Mouse (Mus musculus): ENCODE measurements at regions not wholly inside any gene's neighbourhood (a gene's known extent, or its start where the extent isn't known, plus 50 kb on each side); places are given as distances from the start of the nearest gene placed in this dataset.

DNA sequence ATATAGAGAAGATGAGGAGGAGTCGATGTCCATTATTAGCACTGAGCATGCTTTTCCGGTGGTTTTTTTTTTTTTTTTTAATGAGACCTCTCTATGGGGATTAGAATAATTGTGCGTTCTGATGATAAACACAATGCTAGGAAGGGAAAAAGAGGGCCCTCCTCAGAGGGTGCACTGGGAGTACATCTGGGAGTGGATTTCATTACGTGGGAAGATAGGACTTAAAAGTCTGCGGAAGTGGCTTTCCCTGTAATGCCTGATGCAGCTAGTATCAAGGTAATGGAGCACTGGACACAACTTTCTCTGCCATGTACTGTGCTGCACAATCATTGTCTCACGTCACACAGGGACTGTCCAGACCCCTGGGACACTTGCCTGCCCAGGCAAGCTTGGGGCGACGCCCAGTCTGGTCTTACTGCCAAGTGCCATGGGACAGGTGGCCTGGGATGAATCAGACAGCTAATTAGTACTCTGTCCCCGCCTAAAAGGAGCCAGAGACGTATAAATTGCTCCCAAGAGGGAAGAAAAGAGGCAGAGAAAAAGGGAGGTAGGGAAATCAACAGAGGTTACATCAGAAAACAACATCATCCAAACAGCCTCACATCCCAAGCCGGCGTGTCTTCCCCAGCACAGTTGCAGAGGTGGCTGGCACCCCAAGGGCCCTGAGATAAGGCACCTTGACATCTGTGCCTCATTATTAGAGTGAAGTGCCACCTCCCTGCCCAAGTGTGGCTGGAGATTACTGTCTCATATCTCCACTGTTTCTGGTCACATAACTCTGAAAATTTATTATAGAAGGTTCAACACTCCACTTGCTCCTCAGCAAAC lies 86.0 kb upstream of the Ncam1 start:
- Histone ChIP-seq H3K36me3 (ENCODE audit: control insufficient read depth, insufficient read depth, low read length) (no peaks in the 10 kb centered on the region), H3K9ac (ENCODE audit: low read depth, low read length, severe bottlenecking) (no peak overlapping the region), H3K9me3 (ENCODE audit: control insufficient read depth, low read length) (no peaks in the 10 kb centered on the region), H3K4me3 (replicated peaks; ENCODE audit: low read length) (no peak overlapping the region), H3K27me3 (ENCODE audit: control insufficient read depth, insufficient read depth, low read length) (no peaks in the 10 kb centered on the region), H3K4me1 (ENCODE audit: control insufficient read depth, insufficient read depth, low read length) (no peaks in the 10 kb centered on the region), H3K27ac (replicated peaks; ENCODE audit: low read depth, low read length) (no peak overlapping the region), H3K4me2 (replicated peaks; ENCODE audit: low read depth, low read length, severe bottlenecking) (no peak overlapping the region)
- no peak for ATAC-seq (ENCODE audit: low FRiP score, low read depth)
- no peak for DNase-seq (ENCODE audit: low spot score)
- 68% methylated on average over 12 of the region's 12 CpGs for WGBS
- TF ChIP-seq POLR2A (IDR thresholded peaks at IDR 0.05; ENCODE audit: borderline replicate concordance, extremely low read depth, insufficient read depth, insufficient read length) = no peak

- Histone ChIP-seq H3K4me1 (ENCODE audit: control insufficient read depth, insufficient read depth, low read length) (no peaks in the 10 kb centered on the region), H3K27ac (replicated peaks; ENCODE audit: low read depth, low read length) (no peak overlapping the region), H3K27me3 (ENCODE audit: control insufficient read depth, insufficient read depth, low read length) (no peaks in the 10 kb centered on the region), H3K9ac (ENCODE audit: low read depth, low read length, severe bottlenecking) (no peak overlapping the region), H3K4me2 (replicated peaks; ENCODE audit: low read depth, low read length, severe bottlenecking) (no peak overlapping the region), H3K36me3 (ENCODE audit: control insufficient read depth, insufficient read depth, low read length) (no peaks in the 10 kb centered on the region), H3K9me3 (ENCODE audit: control insufficient read depth, low read length) (no peaks in the 10 kb centered on the region), H3K4me3 (replicated peaks; ENCODE audit: low read length) (no peak overlapping the region)
- WGBS = 23% methylated on average over 3 of the region's 3 CpGs
- DNase-seq (ENCODE audit: low spot score) (no peak), ATAC-seq (ENCODE audit: low FRiP score, low read depth) (no peak)
- TF ChIP-seq POLR2A (IDR thresholded peaks at IDR 0.05; ENCODE audit: borderline replicate concordance, extremely low read depth, insufficient read depth, insufficient read length) = no peak
Measured at GRCm38 (mm10) chr9:49879361-49880128, 80.8 kb upstream of the Ncam1 start.

GRCm38 (mm10) chr9:49874881-49875280 lies 76.2 kb upstream of the Ncam1 start:
- 86% methylated on average over 2 of the region's 2 CpGs for WGBS
- H3K27ac ChIP-seq (replicated peaks; ENCODE audit: low read depth, low read length) = no peak overlapping the region
- no peak overlapping the region for H3K9ac ChIP-seq (ENCODE audit: low read depth, low read length, severe bottlenecking)
- no peaks in the 10 kb centered on the region for H3K36me3 ChIP-seq (ENCODE audit: control insufficient read depth, insufficient read depth, low read length)
- no peak overlapping the region for H3K4me3 ChIP-seq (replicated peaks; ENCODE audit: low read length)
- H3K4me2 ChIP-seq (replicated peaks; ENCODE audit: low read depth, low read length, severe bottlenecking) = no peak overlapping the region
- DNase-seq (ENCODE audit: low spot score) (no peak), ATAC-seq (ENCODE audit: low FRiP score, low read depth) (no peak)
- peaks cover 5% of the 10 kb centered on the region; the same call in 1 of the 2 replicates for H3K4me1 ChIP-seq (ENCODE audit: control insufficient read depth, insufficient read depth, low read length)
- TF ChIP-seq POLR2A (IDR thresholded peaks at IDR 0.05; ENCODE audit: borderline replicate concordance, extremely low read depth, insufficient read depth, insufficient read length) = no peak
- H3K27me3 ChIP-seq (ENCODE audit: control insufficient read depth, insufficient read depth, low read length) = no peaks in the 10 kb centered on the region
- H3K9me3 ChIP-seq (ENCODE audit: control insufficient read depth, low read length) = no peaks in the 10 kb centered on the region

GRCm38 (mm10) chr9:49873550-49873949 lies 74.8 kb upstream of the Ncam1 start:
- peak overlapping the region; percentile 38 for H3K4me2 ChIP-seq (replicated peaks; ENCODE audit: low read depth, low read length, severe bottlenecking)
- WGBS = 10% methylated on average over 3 of the region's 3 CpGs
- H3K27ac ChIP-seq (replicated peaks; ENCODE audit: low read depth, low read length) = no peak overlapping the region; the same call in 1 of the 2 replicates
- ATAC-seq (ENCODE audit: low FRiP score, low read depth) = peak; percentile 89
- peaks cover 5% of the 10 kb centered on the region; the same call in 1 of the 2 replicates for H3K4me1 ChIP-seq (ENCODE audit: control insufficient read depth, insufficient read depth, low read length)
- peak overlapping the region; percentile 20 for H3K4me3 ChIP-seq (replicated peaks; ENCODE audit: low read length)
- H3K27me3 ChIP-seq (ENCODE audit: control insufficient read depth, insufficient read depth, low read length) = no peaks in the 10 kb centered on the region
- no peaks in the 10 kb centered on the region for H3K36me3 ChIP-seq (ENCODE audit: control insufficient read depth, insufficient read depth, low read length)
- H3K9ac ChIP-seq (ENCODE audit: low read depth, low read length, severe bottlenecking) = no peak overlapping the region
- H3K9me3 ChIP-seq (ENCODE audit: control insufficient read depth, low read length) = no peaks in the 10 kb centered on the region
- DNase-seq (ENCODE audit: low spot score) = peak; percentile 55
- TF ChIP-seq POLR2A (IDR thresholded peaks at IDR 0.05; ENCODE audit: borderline replicate concordance, extremely low read depth, insufficient read depth, insufficient read length) = no peak

GRCm38 (mm10) chr9:49851522-49851921 lies 52.8 kb upstream of the Ncam1 start:
- no peak for ATAC-seq (ENCODE audit: low FRiP score, low read depth)
- Histone ChIP-seq H3K4me2 (replicated peaks; ENCODE audit: low read depth, low read length, severe bottlenecking) (no peak overlapping the region), H3K27ac (replicated peaks; ENCODE audit: low read depth, low read length) (no peak overlapping the region), H3K36me3 (ENCODE audit: control insufficient read depth, insufficient read depth, low read length) (no peaks in the 10 kb centered on the region), H3K9me3 (ENCODE audit: control insufficient read depth, low read length) (no peaks in the 10 kb centered on the region), H3K4me1 (ENCODE audit: control insufficient read depth, insufficient read depth, low read length) (0 out of 2 replicates have a peak, but pooled peaks cover 3% of the 10 kb centered on the region), H3K4me3 (replicated peaks; ENCODE audit: low read length) (no peak overlapping the region), H3K9ac (ENCODE audit: low read depth, low read length, severe bottlenecking) (no peak overlapping the region), H3K27me3 (ENCODE audit: control insufficient read depth, insufficient read depth, low read length) (no peaks in the 10 kb centered on the region)
- no peak for DNase-seq (ENCODE audit: low spot score)
- TF ChIP-seq POLR2A (IDR thresholded peaks at IDR 0.05; ENCODE audit: borderline replicate concordance, extremely low read depth, insufficient read depth, insufficient read length) = no peak
- 94% methylated on average over 3 of the region's 3 CpGs for WGBS

Measured in limb, embryonic 14.5 days (tissue).